Mouse (Mus musculus): ENCODE data around the gene Plekhg5.

DNA sequence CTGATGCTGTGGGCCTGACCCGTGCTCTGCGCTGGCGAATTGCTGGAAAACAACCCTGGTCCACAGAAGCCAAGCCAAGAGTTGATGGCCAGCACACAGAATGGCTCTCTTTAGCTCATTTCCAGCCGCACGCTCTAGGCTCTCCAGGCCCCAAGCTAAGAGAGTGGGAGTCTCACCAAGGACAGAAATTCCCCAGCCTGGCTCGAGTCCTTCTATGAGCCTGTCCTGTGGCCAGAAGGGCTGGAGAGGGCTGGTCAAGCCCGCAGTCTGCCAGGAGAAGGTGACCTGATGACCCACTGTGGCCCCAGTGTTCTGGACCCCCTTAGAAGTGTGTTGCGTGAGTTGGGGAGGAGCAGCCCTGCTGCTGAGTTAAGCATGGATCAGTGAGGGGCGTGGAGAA lies 4.9 kb downstream of the Plekhg5 start:
- TF ChIP-seq CTCF (IDR thresholded peaks at IDR 0.05; ENCODE audit: borderline replicate concordance, control insufficient read depth, extremely low read depth, insufficient read depth, low read length, poor library complexity) (no peak), POLR2A (IDR thresholded peaks at IDR 0.05; ENCODE audit: control insufficient read depth, extremely low read depth, insufficient read depth, low read length, poor library complexity) (no peak)
